Mouse (Mus musculus) liver, embryonic 14.5 days (tissue): ENCODE measurements around the gene Dok5.

ENCODE experiments used
- CTCF ChIP-seq: IDR thresholded peaks from 2 replicates; pipeline ENCODE4 v1.5.1; 2016; ENCODE audit warnings: antibody characterized with exemption, low read depth, control low read depth
- EP300 ChIP-seq: IDR thresholded peaks from 2 replicates; pipeline ENCODE4 v1.6.1; 2016; ENCODE audit warnings: antibody characterized with exemption, low read depth

DNA sequence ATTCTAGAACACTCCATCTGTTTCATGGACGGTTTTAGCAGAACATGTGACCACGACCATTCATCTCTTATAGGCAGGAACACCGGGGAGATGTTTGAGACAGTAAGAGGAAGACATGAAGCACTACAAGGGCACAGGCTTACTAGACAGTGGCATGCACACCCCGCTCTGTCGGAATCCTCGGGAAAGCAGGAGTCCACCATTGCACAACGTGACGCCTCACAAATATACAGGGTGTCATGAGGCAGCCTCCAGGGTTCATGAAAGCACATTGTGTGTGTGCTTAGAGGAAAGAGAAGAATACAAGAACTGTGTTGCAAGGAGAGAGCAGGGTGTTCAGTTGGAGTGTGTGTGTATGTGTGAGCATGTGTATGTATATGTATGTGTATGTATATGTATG, 184.0 kb downstream of the Dok5 start:
- TF ChIP-seq CTCF = no peak
- TF ChIP-seq EP300 = no peak
